Mouse (Mus musculus): ENCODE results near the gene Grhl3. TPM values are rescaled to one million over a fixed set of nuclear protein-coding genes. Genes with fewer than 3 reads are reported as not detected.
A peak's percentile ranks its signal among the peaks of the same experiment; 100 is the strongest.
"Not testable (repeated sequence)": the region's sequence is repeated elsewhere in the genome, so short reads cannot be mapped to it uniquely, and the experiment has no call there.

Grhl3 gene
- 3.7 and 4.4 TPM in 2 replicates for polyA plus RNA-seq (2014; fragmentation: Nextera tagmentation; extraction: Ambion mirVana)

GRCm38 (mm10) chr4:135573251-135573808, at the start of gene Grhl3:
Gene Grhl3 (minus strand): TSS chr4:135573630.
- H3K27ac ChIP-seq (ENCODE audit: low read depth, low read length) = no peak within 1 kb of the TSS
- WGBS = under 1% methylated on average over 31 of the region's 31 CpGs
- H3K4me3 ChIP-seq (ENCODE audit: low read depth, low read length) = peak within 1 kb of the TSS; percentile 17
- peak within 1 kb of the TSS; percentile 47 for H3K4me2 ChIP-seq (replicated peaks; ENCODE audit: low read depth, low read length)
- ATAC-seq (ENCODE audit: low FRiP score) (no peak), DNase-seq (ENCODE audit: low spot score) (peak; percentile 54)
- peaks cover 4% of the 10 kb centered on the region; the same call in 1 of the 2 replicates for H3K4me1 ChIP-seq (replicated peaks; ENCODE audit: control insufficient read depth, insufficient read depth, low read length)
- no peaks in the 10 kb centered on the region for H3K36me3 ChIP-seq (ENCODE audit: control insufficient read depth, insufficient read depth, low read length)
- H3K27me3 ChIP-seq (ENCODE audit: control insufficient read depth, insufficient read depth, low read length) = peaks cover 50% of the 10 kb centered on the region
- no peak within 1 kb of the TSS for H3K9ac ChIP-seq (ENCODE audit: low read depth, low read length)
- no peaks in the 10 kb centered on the region for H3K9me3 ChIP-seq (ENCODE audit: control insufficient read depth, low read length)

GRCm38 (mm10) chr4:135622290-135622689, 48.9 kb upstream of the Grhl3 start:
- H3K4me1 ChIP-seq (replicated peaks; ENCODE audit: control insufficient read depth, insufficient read depth, low read length) = no peaks in the 10 kb centered on the region
- H3K36me3 ChIP-seq (ENCODE audit: control insufficient read depth, insufficient read depth, low read length) = no peaks in the 10 kb centered on the region
- H3K4me2 ChIP-seq (replicated peaks; ENCODE audit: low read depth, low read length) = no peak overlapping the region
- H3K27ac ChIP-seq (ENCODE audit: low read depth, low read length) = no peak overlapping the region
- 95% methylated on average over 10 of the region's 10 CpGs for WGBS
- ATAC-seq (ENCODE audit: low FRiP score) (no peak), DNase-seq (ENCODE audit: low spot score) (no peak)
- no peaks in the 10 kb centered on the region for H3K9me3 ChIP-seq (ENCODE audit: control insufficient read depth, low read length)
- no peak overlapping the region for H3K9ac ChIP-seq (ENCODE audit: low read depth, low read length)
- no peak overlapping the region for H3K4me3 ChIP-seq (ENCODE audit: low read depth, low read length)
- H3K27me3 ChIP-seq (ENCODE audit: control insufficient read depth, insufficient read depth, low read length) = 0 out of 2 replicates have a peak, but pooled peaks cover 2% of the 10 kb centered on the region

GRCm38 (mm10) chr4:135620461-135620860, 47.0 kb upstream of the Grhl3 start:
- WGBS = 87% methylated on average over 3 of the region's 3 CpGs
- Histone ChIP-seq H3K9me3 (ENCODE audit: control insufficient read depth, low read length) (no peaks in the 10 kb centered on the region), H3K27me3 (ENCODE audit: control insufficient read depth, insufficient read depth, low read length) (0 out of 2 replicates have a peak, but pooled peaks cover 2% of the 10 kb centered on the region), H3K4me2 (replicated peaks; ENCODE audit: low read depth, low read length) (no peak overlapping the region), H3K36me3 (ENCODE audit: control insufficient read depth, insufficient read depth, low read length) (no peaks in the 10 kb centered on the region), H3K9ac (ENCODE audit: low read depth, low read length) (no peak overlapping the region), H3K27ac (ENCODE audit: low read depth, low read length) (no peak overlapping the region), H3K4me1 (replicated peaks; ENCODE audit: control insufficient read depth, insufficient read depth, low read length) (no peaks in the 10 kb centered on the region), H3K4me3 (ENCODE audit: low read depth, low read length) (no peak overlapping the region)
- no peak for ATAC-seq (ENCODE audit: low FRiP score)
- DNase-seq (ENCODE audit: low spot score) = no peak

- H3K9ac ChIP-seq (ENCODE audit: low read depth, low read length) = no peak overlapping the region
- H3K4me1 ChIP-seq (replicated peaks; ENCODE audit: control insufficient read depth, insufficient read depth, low read length) = no peaks in the 10 kb centered on the region
- DNase-seq (ENCODE audit: low spot score) (no peak), ATAC-seq (ENCODE audit: low FRiP score) (no peak)
- WGBS = 14% methylated on average over 16 of the region's 16 CpGs
- no peaks in the 10 kb centered on the region for H3K9me3 ChIP-seq (ENCODE audit: control insufficient read depth, low read length)
- H3K36me3 ChIP-seq (ENCODE audit: control insufficient read depth, insufficient read depth, low read length) = no peaks in the 10 kb centered on the region
- no peak overlapping the region for H3K4me2 ChIP-seq (replicated peaks; ENCODE audit: low read depth, low read length)
- H3K4me3 ChIP-seq (ENCODE audit: low read depth, low read length) = no peak overlapping the region
- no peak overlapping the region for H3K27ac ChIP-seq (ENCODE audit: low read depth, low read length)
- 0 out of 2 replicates have a peak, but pooled peaks cover 2% of the 10 kb centered on the region for H3K27me3 ChIP-seq (ENCODE audit: control insufficient read depth, insufficient read depth, low read length)
These were observed 44.5 kb upstream of the Grhl3 start for GRCm38 (mm10) chr4:135617783-135618470.

GRCm38 (mm10) chr4:135617038-135617437, 43.6 kb upstream of the Grhl3 start:
- no peak for ATAC-seq (ENCODE audit: low FRiP score)
- 45% methylated on average over 4 of the region's 4 CpGs for WGBS

GRCm38 (mm10) chr4:135615307-135615706, 41.9 kb upstream of the Grhl3 start:
- H3K27ac ChIP-seq (ENCODE audit: low read depth, low read length); H3K4me3 ChIP-seq (ENCODE audit: low read depth, low read length); H3K4me1 ChIP-seq (replicated peaks; ENCODE audit: control insufficient read depth, insufficient read depth, low read length); H3K9ac ChIP-seq (ENCODE audit: low read depth, low read length); H3K9me3 ChIP-seq (ENCODE audit: control insufficient read depth, low read length); H3K27me3 ChIP-seq (ENCODE audit: control insufficient read depth, insufficient read depth, low read length); ATAC-seq (ENCODE audit: low FRiP score); DNase-seq (ENCODE audit: low spot score); H3K36me3 ChIP-seq (ENCODE audit: control insufficient read depth, insufficient read depth, low read length); H3K4me2 ChIP-seq (replicated peaks; ENCODE audit: low read depth, low read length): not testable (repeated sequence)
- WGBS = 67% methylated on average over 5 of the region's 5 CpGs

More at GRCm38 (mm10) chr4:135617038-135617437, 43.6 kb upstream of the Grhl3 start:
- H3K9me3 ChIP-seq (ENCODE audit: control insufficient read depth, low read length) = no peaks in the 10 kb centered on the region
- H3K4me3 ChIP-seq (ENCODE audit: low read depth, low read length) = no peak overlapping the region
- no peak overlapping the region for H3K4me2 ChIP-seq (replicated peaks; ENCODE audit: low read depth, low read length)
- no peaks in the 10 kb centered on the region for H3K36me3 ChIP-seq (ENCODE audit: control insufficient read depth, insufficient read depth, low read length)
- no peak for DNase-seq (ENCODE audit: low spot score)
- H3K27ac ChIP-seq (ENCODE audit: low read depth, low read length) = no peak overlapping the region
- no peak overlapping the region for H3K9ac ChIP-seq (ENCODE audit: low read depth, low read length)
- 0 out of 2 replicates have a peak, but pooled peaks cover 2% of the 10 kb centered on the region for H3K27me3 ChIP-seq (ENCODE audit: control insufficient read depth, insufficient read depth, low read length)
- no peaks in the 10 kb centered on the region for H3K4me1 ChIP-seq (replicated peaks; ENCODE audit: control insufficient read depth, insufficient read depth, low read length)

GRCm38 (mm10) chr4:135609986-135610385, 36.6 kb upstream of the Grhl3 start:
- DNase-seq (ENCODE audit: low spot score) (no peak), ATAC-seq (ENCODE audit: low FRiP score) (no peak)
- Histone ChIP-seq H3K36me3 (ENCODE audit: control insufficient read depth, insufficient read depth, low read length) (no peaks in the 10 kb centered on the region), H3K9ac (ENCODE audit: low read depth, low read length) (no peak overlapping the region), H3K27ac (ENCODE audit: low read depth, low read length) (no peak overlapping the region), H3K9me3 (ENCODE audit: control insufficient read depth, low read length) (no peaks in the 10 kb centered on the region), H3K4me2 (replicated peaks; ENCODE audit: low read depth, low read length) (no peak overlapping the region), H3K4me3 (ENCODE audit: low read depth, low read length) (no peak overlapping the region), H3K4me1 (replicated peaks; ENCODE audit: control insufficient read depth, insufficient read depth, low read length) (no peaks in the 10 kb centered on the region), H3K27me3 (ENCODE audit: control insufficient read depth, insufficient read depth, low read length) (no peaks in the 10 kb centered on the region)
- WGBS = 65% methylated on average over 2 of the region's 2 CpGs

- Histone ChIP-seq H3K9me3 (ENCODE audit: control insufficient read depth, low read length) (no peaks in the 10 kb centered on the region), H3K27me3 (ENCODE audit: control insufficient read depth, insufficient read depth, low read length) (no peaks in the 10 kb centered on the region), H3K9ac (ENCODE audit: low read depth, low read length) (no peak overlapping the region), H3K27ac (ENCODE audit: low read depth, low read length) (no peak overlapping the region), H3K36me3 (ENCODE audit: control insufficient read depth, insufficient read depth, low read length) (no peaks in the 10 kb centered on the region), H3K4me1 (replicated peaks; ENCODE audit: control insufficient read depth, insufficient read depth, low read length) (no peaks in the 10 kb centered on the region), H3K4me3 (ENCODE audit: low read depth, low read length) (no peak overlapping the region), H3K4me2 (replicated peaks; ENCODE audit: low read depth, low read length) (no peak overlapping the region)
- DNase-seq (ENCODE audit: low spot score) = no peak
- WGBS = 82% methylated on average over 18 of the region's 18 CpGs
- no peak for ATAC-seq (ENCODE audit: low FRiP score)
These were observed 34.8 kb upstream of the Grhl3 start for GRCm38 (mm10) chr4:135607979-135608885.

All from hindbrain, embryonic 11.5 days (tissue).